Mouse (Mus musculus): ENCODE results near the gene Apol6. TPM values are rescaled to one million over a fixed set of nuclear protein-coding genes. Genes with fewer than 3 reads are reported as not detected.

Apol6 gene
- polyA plus RNA-seq, 1 experiment from 2014 or later, result 0.09 TPM

GRCm38 (mm10) chr15:77018740-77019340 is 25.7 kb upstream of the Apol6 start:
- H3K27ac ChIP-seq, result no peak overlapping the region
- no peaks in the 10 kb centered on the region for H3K36me3 ChIP-seq
- H3K4me1 ChIP-seq, result peaks cover 10% of the 10 kb centered on the region
- H3K27me3 ChIP-seq, result no peaks in the 10 kb centered on the region
- H3K4me3 ChIP-seq, result no peak overlapping the region
- H3K9ac ChIP-seq, result no peak overlapping the region
- H3K4me2 ChIP-seq (replicated peaks), result no peak overlapping the region
- ATAC-seq (ENCODE audit: insufficient number of reproducible peaks, insufficient read depth, low FRiP score, low TSS enrichment), result no peak
- 67% methylated on average over 6 of the region's 6 CpGs for whole genome bisulfite sequencing
- no peaks in the 10 kb centered on the region for H3K9me3 ChIP-seq

GRCm38 (mm10) chr15:77019533-77019932 is 25.0 kb upstream of the Apol6 start:
- H3K36me3 ChIP-seq, result no peaks in the 10 kb centered on the region
- no peaks in the 10 kb centered on the region for H3K9me3 ChIP-seq

DNA sequence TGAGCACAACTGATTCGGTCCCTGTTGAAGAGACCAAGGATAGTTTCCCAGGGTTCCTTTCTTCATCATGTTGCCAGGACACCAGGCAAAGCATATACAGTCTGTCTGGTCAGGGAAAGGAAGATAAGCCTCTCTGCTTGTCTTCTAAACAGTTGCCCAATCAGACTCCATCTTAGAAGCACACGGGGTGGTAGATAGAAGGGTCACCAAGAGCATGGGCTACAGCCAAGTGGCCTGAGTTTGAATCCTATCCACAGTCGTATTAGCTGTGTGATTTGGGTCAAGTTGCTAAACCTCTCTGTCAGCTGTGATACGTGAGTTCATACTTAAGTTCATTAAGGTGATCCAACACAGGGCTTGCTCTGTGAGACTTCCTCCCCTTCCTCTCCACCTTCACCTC is 24.4 kb upstream of the Apol6 start:
- H3K4me3 ChIP-seq, result no peak overlapping the region
- H3K4me2 ChIP-seq (replicated peaks), result no peak overlapping the region
- no peaks in the 10 kb centered on the region for H3K36me3 ChIP-seq
- H3K9ac ChIP-seq, result no peak overlapping the region
- ATAC-seq (ENCODE audit: insufficient number of reproducible peaks, insufficient read depth, low FRiP score, low TSS enrichment), result no peak
- 85% methylated on average over 4 of the region's 4 CpGs for WGBS
- H3K27ac ChIP-seq, result no peak overlapping the region
- H3K9me3 ChIP-seq, result no peaks in the 10 kb centered on the region
- no peaks in the 10 kb centered on the region for H3K27me3 ChIP-seq
- H3K4me1 ChIP-seq, result no peaks in the 10 kb centered on the region

More at GRCm38 (mm10) chr15:77019533-77019932, 25.0 kb upstream of the Apol6 start:
- Histone ChIP-seq H3K27me3 (no peaks in the 10 kb centered on the region), H3K4me1 (peaks cover 3% of the 10 kb centered on the region), H3K4me3 (no peak overlapping the region), H3K9ac (no peak overlapping the region), H3K27ac (no peak overlapping the region), H3K4me2 (replicated peaks) (no peak overlapping the region)
- ATAC-seq (ENCODE audit: insufficient number of reproducible peaks, insufficient read depth, low FRiP score, low TSS enrichment), result no peak
- 83% methylated on average over 7 of the region's 7 CpGs for WGBS

GRCm38 (mm10) chr15:77021056-77021455 is 23.5 kb upstream of the Apol6 start:
- Histone ChIP-seq H3K4me1 (no peaks in the 10 kb centered on the region), H3K9me3 (no peaks in the 10 kb centered on the region), H3K4me3 (no peak overlapping the region), H3K27me3 (no peaks in the 10 kb centered on the region), H3K27ac (no peak overlapping the region), H3K9ac (no peak overlapping the region), H3K36me3 (no peaks in the 10 kb centered on the region), H3K4me2 (replicated peaks) (no peak overlapping the region)
- ATAC-seq (ENCODE audit: insufficient number of reproducible peaks, insufficient read depth, low FRiP score, low TSS enrichment), result no peak
- WGBS, result 93% methylated on average over 3 of the region's 3 CpGs

- H3K9ac ChIP-seq, result no peak overlapping the region
- no peak overlapping the region for H3K4me3 ChIP-seq
- no peaks in the 10 kb centered on the region for H3K27me3 ChIP-seq
- no peaks in the 10 kb centered on the region for H3K9me3 ChIP-seq
- WGBS, result 60% methylated on average over 4 of the region's 4 CpGs
- ATAC-seq (ENCODE audit: insufficient number of reproducible peaks, insufficient read depth, low FRiP score, low TSS enrichment), result no peak
- H3K36me3 ChIP-seq, result no peaks in the 10 kb centered on the region
- H3K27ac ChIP-seq, result peak overlapping the region; percentile 36; the same call in 1 of the 2 replicates
- H3K4me1 ChIP-seq, result no peaks in the 10 kb centered on the region
- H3K4me2 ChIP-seq (replicated peaks), result no peak overlapping the region
Observed at GRCm38 (mm10) chr15:77021851-77022250, 22.7 kb upstream of the Apol6 start.

DNA sequence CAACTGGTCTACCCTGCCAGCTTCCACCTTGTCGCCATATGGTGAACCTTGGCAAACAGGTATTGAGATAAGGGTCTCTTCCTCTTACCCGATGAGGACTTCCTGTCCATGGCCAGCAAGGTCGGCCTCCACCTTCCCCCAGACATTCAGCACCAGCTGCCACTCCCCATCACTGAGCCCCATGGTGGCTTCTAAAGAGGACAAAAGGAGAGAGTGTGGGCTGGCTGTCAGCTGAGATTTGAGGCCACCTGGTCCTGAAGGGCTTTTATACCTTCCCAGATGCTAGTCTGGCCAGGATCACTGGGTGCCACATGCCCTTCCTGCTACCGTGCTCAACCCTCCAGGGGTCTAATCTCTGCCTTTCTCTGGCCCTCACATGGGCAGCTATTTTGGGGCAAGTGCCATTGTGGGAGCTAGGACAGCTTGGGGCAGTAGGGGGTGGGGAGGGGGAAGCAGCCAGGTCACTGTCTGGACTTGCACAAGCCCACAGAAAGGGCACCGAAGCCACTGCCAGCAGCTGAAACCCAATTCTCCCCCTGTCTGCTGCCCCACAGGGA is 22.1 kb upstream of the Apol6 start:
- 77% methylated on average over 5 of the region's 5 CpGs for WGBS
- H3K36me3 ChIP-seq, result no peaks in the 10 kb centered on the region
- H3K9me3 ChIP-seq, result no peaks in the 10 kb centered on the region
- H3K4me2 ChIP-seq (replicated peaks), result no peak overlapping the region
- 0 out of 2 replicates have a peak, but pooled peaks cover 1% of the 10 kb centered on the region for H3K4me1 ChIP-seq
- no peak overlapping the region for H3K4me3 ChIP-seq
- H3K27ac ChIP-seq, result no peak overlapping the region
- H3K9ac ChIP-seq, result no peak overlapping the region
- no peaks in the 10 kb centered on the region for H3K27me3 ChIP-seq
- ATAC-seq (ENCODE audit: insufficient number of reproducible peaks, insufficient read depth, low FRiP score, low TSS enrichment), result no peak

DNA sequence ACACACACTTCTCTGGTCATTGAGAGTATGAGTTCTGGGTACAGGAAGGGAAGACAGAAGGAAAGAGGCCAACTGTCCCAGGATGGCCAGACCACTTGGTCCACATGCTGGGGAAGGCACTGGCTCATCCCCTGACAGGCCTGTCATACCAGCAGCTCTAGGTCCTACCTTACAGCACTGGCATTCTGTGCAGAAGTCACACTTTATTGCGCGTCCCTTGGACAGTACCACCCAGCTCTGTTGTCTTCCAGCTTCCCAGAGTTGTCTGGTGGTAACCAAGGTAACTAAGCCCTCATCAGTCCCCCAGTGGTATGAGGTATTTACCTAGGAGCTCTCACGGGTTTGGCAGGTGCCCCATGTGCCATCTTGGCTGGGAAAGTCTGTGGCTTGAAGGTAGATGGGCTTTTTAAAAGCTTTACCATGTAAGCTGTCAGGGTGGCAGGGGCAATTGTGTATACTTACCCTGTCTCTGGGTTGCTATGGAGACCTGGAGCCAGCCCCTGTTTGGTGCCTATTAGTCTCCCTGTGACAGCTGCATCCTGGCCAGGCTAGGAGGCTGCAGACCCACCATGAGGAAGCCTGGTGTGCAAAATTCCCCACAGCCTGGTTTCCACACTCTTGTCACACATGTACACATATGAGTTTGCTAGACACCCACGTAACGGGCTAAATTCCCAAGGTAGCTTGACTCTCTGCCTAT is 18.5 kb upstream of the Apol6 start:
- Histone ChIP-seq H3K4me1 (peaks cover 18% of the 10 kb centered on the region; the same call in 1 of the 2 replicates), H3K9ac (no peak overlapping the region), H3K27me3 (no peaks in the 10 kb centered on the region), H3K9me3 (no peaks in the 10 kb centered on the region), H3K36me3 (no peaks in the 10 kb centered on the region), H3K27ac (no peak overlapping the region), H3K4me3 (no peak overlapping the region), H3K4me2 (replicated peaks) (no peak overlapping the region)
- ATAC-seq (ENCODE audit: insufficient number of reproducible peaks, insufficient read depth, low FRiP score, low TSS enrichment), result no peak
- 78% methylated on average over 5 of the region's 5 CpGs for WGBS

- Histone ChIP-seq H3K4me1 (peaks cover 18% of the 10 kb centered on the region; the same call in 1 of the 2 replicates), H3K9ac (no peak overlapping the region), H3K27me3 (no peaks in the 10 kb centered on the region), H3K36me3 (no peaks in the 10 kb centered on the region), H3K4me2 (replicated peaks) (no peak overlapping the region), H3K9me3 (no peaks in the 10 kb centered on the region), H3K4me3 (no peak overlapping the region), H3K27ac (no peak overlapping the region)
- ATAC-seq (ENCODE audit: insufficient number of reproducible peaks, insufficient read depth, low FRiP score, low TSS enrichment), result no peak
- WGBS, result 94% methylated on average over 3 of the region's 3 CpGs
Observed at GRCm38 (mm10) chr15:77027117-77027516, 17.4 kb upstream of the Apol6 start.

DNA sequence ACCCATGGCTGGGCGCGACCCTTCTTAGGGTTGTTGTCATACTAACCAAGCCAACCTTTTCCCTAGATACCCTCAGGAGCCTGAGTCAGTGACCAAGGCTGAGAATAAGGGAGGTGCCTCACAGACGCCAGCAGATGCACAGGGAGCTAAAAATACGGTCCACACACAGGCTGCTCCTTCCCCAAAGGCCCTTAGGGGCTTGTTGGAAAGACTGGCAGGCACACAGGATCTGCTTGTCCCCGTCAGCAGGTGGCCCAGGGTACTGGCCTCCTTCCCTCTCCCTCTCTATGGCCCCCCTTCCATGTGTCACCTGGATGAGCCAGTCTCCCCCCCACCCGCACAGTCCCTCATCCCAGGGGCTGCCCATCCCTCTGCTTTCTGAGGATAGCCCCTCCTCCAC is 16.9 kb upstream of the Apol6 start:
- no peaks in the 10 kb centered on the region for H3K27me3 ChIP-seq
- H3K4me2 ChIP-seq (replicated peaks), result no peak overlapping the region
- WGBS, result 68% methylated on average over 6 of the region's 6 CpGs
- 0 out of 2 replicates have a peak overlapping the region, but pooled peaks have one; percentile 38 for H3K27ac ChIP-seq
- H3K9ac ChIP-seq, result no peak overlapping the region
- no peak for ATAC-seq (ENCODE audit: insufficient number of reproducible peaks, insufficient read depth, low FRiP score, low TSS enrichment)
- no peaks in the 10 kb centered on the region for H3K36me3 ChIP-seq
- H3K4me1 ChIP-seq, result peaks cover 18% of the 10 kb centered on the region; the same call in 1 of the 2 replicates
- no peak overlapping the region for H3K4me3 ChIP-seq
- no peaks in the 10 kb centered on the region for H3K9me3 ChIP-seq

DNA sequence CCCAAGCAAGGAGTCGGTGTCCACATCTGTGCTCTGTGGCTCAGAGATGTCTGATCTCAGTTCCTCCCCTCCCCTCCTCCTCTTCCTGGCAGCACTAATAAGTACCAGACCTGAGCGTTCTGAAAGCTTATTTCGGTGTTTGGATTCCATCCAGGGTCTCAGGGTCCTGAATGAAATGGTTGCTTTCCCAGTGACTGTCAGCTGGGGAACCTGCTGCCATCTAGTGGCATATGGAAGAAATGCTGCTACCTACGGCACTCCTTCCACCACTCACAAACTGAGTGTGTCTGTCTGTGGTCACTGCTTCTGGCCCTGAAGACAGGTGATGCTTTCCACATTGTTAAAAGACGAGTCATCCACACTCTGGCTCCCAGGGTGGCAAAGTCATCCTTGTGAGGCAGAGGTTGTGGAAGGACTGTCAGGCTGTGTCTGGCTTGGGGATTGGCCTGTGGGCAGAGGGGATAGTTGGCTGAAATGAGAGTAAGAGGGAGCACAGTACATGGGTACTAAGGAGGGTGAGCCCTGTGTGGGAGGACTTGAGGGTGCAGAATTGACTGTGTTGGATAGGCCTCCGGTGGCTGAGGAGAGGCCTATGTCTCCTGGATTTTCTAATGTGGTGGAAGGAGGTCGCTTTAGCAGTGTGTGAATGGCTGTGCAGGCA is 15.1 kb upstream of the Apol6 start:
- H3K4me2 ChIP-seq (replicated peaks), result peak overlapping the region; percentile 26; the same call in 1 of the 2 replicates
- peaks cover 18% of the 10 kb centered on the region; the same call in 1 of the 2 replicates for H3K4me1 ChIP-seq
- no peaks in the 10 kb centered on the region for H3K27me3 ChIP-seq
- no peaks in the 10 kb centered on the region for H3K9me3 ChIP-seq
- no peak overlapping the region for H3K9ac ChIP-seq
- H3K27ac ChIP-seq, result peak overlapping the region; percentile 86
- no peak overlapping the region for H3K4me3 ChIP-seq
- 26% methylated on average over 7 of the region's 7 CpGs for WGBS
- ATAC-seq (ENCODE audit: insufficient number of reproducible peaks, insufficient read depth, low FRiP score, low TSS enrichment), result peak; percentile 70; the same call in 1 of the 2 replicates
- H3K36me3 ChIP-seq, result no peaks in the 10 kb centered on the region

DNA sequence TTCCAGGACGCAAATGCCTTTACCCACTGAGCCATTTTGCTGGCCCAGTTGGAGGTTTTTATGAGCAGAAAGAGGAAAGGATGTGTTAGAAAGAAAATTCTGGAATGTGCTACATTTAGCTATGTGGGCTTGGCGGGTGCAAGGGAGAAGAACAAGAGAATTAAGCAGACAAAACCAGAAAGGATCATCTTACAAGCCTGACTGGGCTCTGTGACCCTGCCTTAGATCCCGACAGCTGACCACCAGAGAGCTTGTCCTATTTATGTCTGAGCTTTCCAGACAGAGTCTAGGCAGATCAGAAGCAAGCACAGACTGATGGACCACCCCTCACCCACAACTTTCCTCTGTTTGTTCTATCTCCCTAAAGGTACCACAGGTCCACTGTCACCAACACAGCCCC is 13.3 kb upstream of the Apol6 start:
- Histone ChIP-seq H3K27ac (no peak overlapping the region), H3K9me3 (no peaks in the 10 kb centered on the region), H3K4me3 (no peak overlapping the region), H3K9ac (no peak overlapping the region), H3K4me2 (replicated peaks) (no peak overlapping the region), H3K4me1 (peaks cover 24% of the 10 kb centered on the region), H3K36me3 (no peaks in the 10 kb centered on the region), H3K27me3 (no peaks in the 10 kb centered on the region)
- ATAC-seq (ENCODE audit: insufficient number of reproducible peaks, insufficient read depth, low FRiP score, low TSS enrichment), result no peak
- WGBS, result 43% methylated on average over 3 of the region's 3 CpGs

Data from embryonic facial prominence, embryonic 12.5 days (tissue).